Mouse (Mus musculus) CH12.LX (cell line): ENCODE data around the gene Kcnc3.

Experiments
- ELF1 ChIP-seq: IDR thresholded peaks from 2 replicates; pipeline ENCODE4 v1.6.1; 2014; ENCODE audit warnings: low read depth, mild to moderate bottlenecking, inconsistent platforms, low read length, improper control_type of control experiment
- JUN ChIP-seq: IDR thresholded peaks from 2 replicates; pipeline ENCODE4 v1.6.1; 2011; ENCODE audit warnings: low read depth, mild to moderate bottlenecking, low read length, improper control_type of control experiment, moderate library complexity; ENCODE audit not compliant: insufficient read depth
- RAD21 ChIP-seq: IDR thresholded peaks from 2 replicates; pipeline ENCODE4 v1.6.1; 2011; ENCODE audit warnings: low read depth, mild to moderate bottlenecking, low read length, improper control_type of control experiment, moderate library complexity
- UBTF ChIP-seq: IDR thresholded peaks from 2 replicates; pipeline ENCODE4 v1.6.1; 2012; ENCODE audit warnings: low read depth, mild to moderate bottlenecking, inconsistent platforms, low read length, improper control_type of control experiment, moderate library complexity

- TF ChIP-seq RAD21 (no peak), UBTF (no peak), ELF1 (no peak), JUN (no peak)
Measured at GRCm38 (mm10) chr7:44543071-44543470, 47.4 kb upstream of the Kcnc3 start.
